Mouse (Mus musculus) myocyte (in vitro differentiated cells): Measurements from ENCODE around the gene Hoxd10. TPM values are rescaled to one million over a fixed set of nuclear protein-coding genes. Genes with fewer than 3 reads are reported as not detected.

Experiments
- H3K27me3 ChIP-seq: one replicate; pipeline ENCODE4 v1.6.1; 2011; ENCODE audit not compliant: control insufficient read depth, insufficient read depth, insufficient read length
- H3K36me3 ChIP-seq: one replicate; pipeline ENCODE4 v1.6.1; 2011; ENCODE audit not compliant: control insufficient read depth, insufficient read depth
- H3K4me2 ChIP-seq: one replicate; pipeline ENCODE4 v1.6.1; 2011; ENCODE audit warnings: low read depth, control low read depth
- H3K4me3 ChIP-seq: one replicate; pipeline ENCODE4 v1.5.1; 2011; ENCODE audit warnings: mild to moderate bottlenecking, control low read depth, moderate library complexity
- H3K79me2 ChIP-seq: one replicate; pipeline ENCODE4 v1.6.1; 2011; ENCODE audit not compliant: control insufficient read depth, insufficient read depth
- H3ac ChIP-seq: one replicate; pipeline ENCODE4 v1.6.1; 2011; ENCODE audit not compliant: control insufficient read depth, insufficient read length
- CEBPB ChIP-seq: IDR thresholded peaks from 2 replicates; pipeline ENCODE4 v1.6.1; 2011; ENCODE audit warnings: mild to moderate bottlenecking, moderate library complexity; ENCODE audit not compliant: poor library complexity, insufficient read depth, severe bottlenecking
- E2F4 ChIP-seq: IDR thresholded peaks from one replicate; pipeline ENCODE4 v1.6.1; 2011; ENCODE audit warnings: mild to moderate bottlenecking, control low read depth, moderate library complexity; ENCODE audit not compliant: insufficient read depth
- MAX ChIP-seq: IDR thresholded peaks from one replicate; pipeline ENCODE4 v1.6.1; 2011; ENCODE audit warnings: low read depth, mild to moderate bottlenecking, control low read depth
- MYOD1 ChIP-seq, 3 experiments: IDR thresholded peaks; one replicate each; pipeline ENCODE4 v1.6.1; 2011; ENCODE audit warnings: control low read depth in 2 of 3, low read depth in 2 of 3, mild to moderate bottlenecking in 2 of 3, moderate library complexity in 1 of 3; ENCODE audit not compliant: insufficient read length in 2 of 3, control insufficient read depth in 1 of 3
- MYOG ChIP-seq, 3 experiments: IDR thresholded peaks; one replicate each; pipeline ENCODE4 v1.6.1; 2011; ENCODE audit warnings: control low read depth in 2 of 3, low read depth in 2 of 3, mild to moderate bottlenecking in 2 of 3; ENCODE audit not compliant: insufficient read length in 2 of 3, control insufficient read depth in 1 of 3, insufficient read depth in 1 of 3
- POLR2A ChIP-seq: IDR thresholded peaks from one replicate; pipeline ENCODE4 v1.6.1; 2011; ENCODE audit warnings: low read depth, mild to moderate bottlenecking, control low read depth, moderate library complexity; ENCODE audit not compliant: insufficient read length
- POLR2AphosphoS2 ChIP-seq: IDR thresholded peaks from one replicate; pipeline ENCODE4 v1.6.1; 2011; ENCODE audit warnings: low read depth, control low read depth; ENCODE audit not compliant: insufficient read length
- REST ChIP-seq: IDR thresholded peaks from one replicate; pipeline ENCODE4 v1.6.1; 2011; ENCODE audit warnings: mild to moderate bottlenecking, control low read depth, moderate library complexity; ENCODE audit not compliant: insufficient read depth, insufficient read length
- SRF ChIP-seq: IDR thresholded peaks from one replicate; pipeline ENCODE4 v1.6.1; 2011; ENCODE audit warnings: low read depth; ENCODE audit not compliant: control insufficient read depth, insufficient read length
- TCF12 ChIP-seq: IDR thresholded peaks from one replicate; pipeline ENCODE4 v1.6.1; 2011; ENCODE audit warnings: mild to moderate bottlenecking, control low read depth; ENCODE audit not compliant: poor library complexity, insufficient read depth, severe bottlenecking
- TCF3 ChIP-seq: IDR thresholded peaks from one replicate; pipeline ENCODE4 v1.6.1; 2011; ENCODE audit warnings: low read depth, control low read depth; ENCODE audit not compliant: insufficient read length
- USF1 ChIP-seq: IDR thresholded peaks from one replicate; pipeline ENCODE4 v1.6.1; 2011; ENCODE audit warnings: low read depth, mild to moderate bottlenecking, control low read depth, moderate library complexity
- polyA plus RNA-seq: library from polyadenylated mRNA; unstranded; fragments of >200 nt; fragmentation: generic; extraction: Trizol; gene quantifications from one replicate; pipeline ENCODE4 v1.2.1, GENCODE M21; 2012; ENCODE audit warnings: missing spikeins

Hoxd10 gene
- polyA plus RNA-seq, 1 experiment = not detected

- Histone ChIP-seq H3K27me3 (peaks cover 34% of the 10 kb centered on the region), H3K36me3 (no peaks in the 10 kb centered on the region), H3K79me2 (no peaks in the 10 kb centered on the region), H3K4me3 (no peak overlapping the region), H3ac (no peak overlapping the region), H3K4me2 (no peak overlapping the region)
- TF ChIP-seq TCF12 = no peak
- TF ChIP-seq MYOD1 (IDR thresholded peaks at IDR 0.05; ENCODE audit: control insufficient read depth in 1 of 3, insufficient read length in 2 of 3, low read depth in 2 of 3) = no peak
- TF ChIP-seq POLR2A = no peak
- TF ChIP-seq USF1 = no peak
- TF ChIP-seq CEBPB = no peak
- no peak for TF ChIP-seq REST
- no peak for TF ChIP-seq MYOG (IDR thresholded peaks at IDR 0.05; ENCODE audit: control insufficient read depth in 1 of 3, insufficient read depth in 1 of 3, insufficient read length in 2 of 3, low read depth in 2 of 3)
- TF ChIP-seq TCF3 = no peak
Measured at GRCm38 (mm10) chr2:74652996-74653340, 38.8 kb upstream of the Hoxd10 start.

GRCm38 (mm10) chr2:74653781-74654535, 37.8 kb upstream of the Hoxd10 start:
- Histone ChIP-seq H3K4me3 (no peak overlapping the region), H3K27me3 (peaks cover 30% of the 10 kb centered on the region), H3K79me2 (no peaks in the 10 kb centered on the region), H3ac (no peak overlapping the region), H3K36me3 (no peaks in the 10 kb centered on the region), H3K4me2 (no peak overlapping the region)
- TF ChIP-seq USF1 (no peak), TCF3 (no peak), REST (no peak), POLR2A (no peak), POLR2AphosphoS2 (no peak), MAX (no peak)

GRCm38 (mm10) chr2:74654743-74655419, 36.8 kb upstream of the Hoxd10 start:
- Histone ChIP-seq H3K4me3 (no peak overlapping the region), H3K4me2 (no peak overlapping the region)

GRCm38 (mm10) chr2:74655420-74655781, 36.3 kb upstream of the Hoxd10 start:
- H3K27me3 ChIP-seq = peaks cover 38% of the 10 kb centered on the region
- no peak overlapping the region for H3K4me2 ChIP-seq
- H3ac ChIP-seq = no peak overlapping the region
- H3K4me3 ChIP-seq = no peak overlapping the region
- TF ChIP-seq USF1 (no peak), POLR2A (no peak)
- no peaks in the 10 kb centered on the region for H3K36me3 ChIP-seq
- no peaks in the 10 kb centered on the region for H3K79me2 ChIP-seq

More at GRCm38 (mm10) chr2:74654743-74655419, 36.8 kb upstream of the Hoxd10 start:
- Histone ChIP-seq H3K27me3 (peaks cover 38% of the 10 kb centered on the region), H3K36me3 (no peaks in the 10 kb centered on the region), H3ac (no peak overlapping the region), H3K79me2 (no peaks in the 10 kb centered on the region)
- TF ChIP-seq REST = no peak

GRCm38 (mm10) chr2:74655821-74656631, 35.7 kb upstream of the Hoxd10 start:
- Histone ChIP-seq H3K27me3 (peaks cover 42% of the 10 kb centered on the region), H3K36me3 (no peaks in the 10 kb centered on the region), H3K4me2 (no peak overlapping the region), H3K4me3 (no peak overlapping the region), H3K79me2 (no peaks in the 10 kb centered on the region), H3ac (no peak overlapping the region)
- TF ChIP-seq MAX = no peak

GRCm38 (mm10) chr2:74656632-74657021, 35.1 kb upstream of the Hoxd10 start:
- H3K4me2 ChIP-seq = no peak overlapping the region
- no peaks in the 10 kb centered on the region for H3K36me3 ChIP-seq
- TF ChIP-seq MYOG (IDR thresholded peaks at IDR 0.05; ENCODE audit: control insufficient read depth in 1 of 3, insufficient read depth in 1 of 3, insufficient read length in 2 of 3, low read depth in 2 of 3) = no peak
- no peak for TF ChIP-seq CEBPB
- TF ChIP-seq REST = no peak
- no peak for TF ChIP-seq SRF
- no peak for TF ChIP-seq MAX
- no peak for TF ChIP-seq TCF12
- TF ChIP-seq USF1 = no peak
- TF ChIP-seq POLR2A = no peak
- TF ChIP-seq E2F4 = no peak
- TF ChIP-seq TCF3 = no peak
- no peak for TF ChIP-seq MYOD1 (IDR thresholded peaks at IDR 0.05; ENCODE audit: control insufficient read depth in 1 of 3, insufficient read length in 2 of 3, low read depth in 2 of 3)
- TF ChIP-seq POLR2AphosphoS2 = no peak
- no peak overlapping the region for H3ac ChIP-seq
- peaks cover 43% of the 10 kb centered on the region for H3K27me3 ChIP-seq
- H3K79me2 ChIP-seq = no peaks in the 10 kb centered on the region
- H3K4me3 ChIP-seq = no peak overlapping the region
